Mouse (Mus musculus) forelimb bud, embryonic 11.5 days (tissue): ENCODE measurements around the gene Gm10665.
"Not testable (repeated sequence)": the region's sequence is repeated elsewhere in the genome, so short reads cannot be mapped to it uniquely, and the experiment has no call there.

Experiments
- DNase-seq: peaks from one replicate; pipeline ENCODE4 v3.0.0-alpha.2; 2012; ENCODE audit warnings: low read depth, low spot score

Gene Gm10665

GRCm38 (mm10) chr7:22463975-22464374, at the start of gene Gm10665:
TSS of gene Gm10665 (minus strand) at chr7:22464075.
- DNase-seq = not testable (repeated sequence)

GRCm38 (mm10) chr7:22499578-22499977, 35.7 kb upstream of the Gm10665 start, which contains the start of gene Vmn1r151:
TSS of gene Vmn1r151 (minus strand) at chr7:22499678.
- DNase-seq = not testable (repeated sequence)

GRCm38 (mm10) chr7:22438129-22438528, 25.7 kb downstream of the Gm10665 start, which contains the start of gene Vmn1r149:
TSS of gene Vmn1r149 (minus strand) at chr7:22438229.
- not testable (repeated sequence) for DNase-seq

- DNase-seq = not testable (repeated sequence)
Measured at GRCm38 (mm10) chr7:22413283-22413682, 50.6 kb downstream of the Gm10665 start, which contains the start of gene Vmn1r148. TSS of gene Vmn1r148 (plus strand) at chr7:22413583.
